Mouse (Mus musculus) cortical plate, adult 2 months (tissue): ENCODE measurements at regions not wholly inside any gene's neighbourhood (a gene's known extent, or its start where the extent isn't known, plus 50 kb on each side); places are given as distances from the start of the nearest gene placed in this dataset.

Experiments used
- H3K27ac ChIP-seq: fragments of 200-500 bp; 2 replicates; pipeline ENCODE4 v1.5.1; 2012; ENCODE audit warnings: low read length, control low read depth, inconsistent platforms; ENCODE audit not compliant: insufficient read depth
- H3K4me1 ChIP-seq: fragments of 200-500 bp; 2 replicates; pipeline ENCODE4 v1.6.1; 2011; ENCODE audit warnings: low read length; ENCODE audit not compliant: control insufficient read depth, insufficient read depth
- H3K4me3 ChIP-seq: fragments of 200-500 bp; 2 replicates; pipeline ENCODE4 v1.5.1; 2011; ENCODE audit warnings: mild to moderate bottlenecking, low read length, control low read depth; ENCODE audit not compliant: insufficient read depth
- CTCF ChIP-seq: fragments of 200-500 bp; IDR thresholded peaks from 2 replicates; pipeline ENCODE4 v1.5.1; 2011; ENCODE audit warnings: mild to moderate bottlenecking, control low read depth, low read length; ENCODE audit not compliant: insufficient read depth; ENCODE audit errors: extremely low read depth
- POLR2A ChIP-seq: fragments of 200-500 bp; IDR thresholded peaks from 2 replicates; pipeline ENCODE4 v1.6.1; 2011; ENCODE audit warnings: mild to moderate bottlenecking, low read length, control low read depth; ENCODE audit not compliant: insufficient read depth; ENCODE audit errors: extremely low read depth

GRCm38 (mm10) chr4:10209324-10209923 lies 664.9 kb upstream of the 2610301B20Rik start:
- Histone ChIP-seq H3K4me1 (no peaks in the 10 kb centered on the region), H3K27ac (no peak overlapping the region), H3K4me3 (no peak overlapping the region)
- TF ChIP-seq POLR2A, result no peak
- no peak for TF ChIP-seq CTCF

- Histone ChIP-seq H3K27ac (no peak overlapping the region), H3K4me1 (no peaks in the 10 kb centered on the region), H3K4me3 (no peak overlapping the region)
- TF ChIP-seq CTCF (no peak), POLR2A (no peak)
Observed at GRCm38 (mm10) chr4:10211303-10211702, 663.0 kb upstream of the 2610301B20Rik start.

GRCm38 (mm10) chr4:10235324-10235723 lies 639.0 kb upstream of the 2610301B20Rik start:
- no peak overlapping the region for H3K27ac ChIP-seq
- no peak for TF ChIP-seq CTCF
- TF ChIP-seq POLR2A, result no peak
- no peak overlapping the region for H3K4me3 ChIP-seq
- no peaks in the 10 kb centered on the region for H3K4me1 ChIP-seq

GRCm38 (mm10) chr4:10242117-10242516 lies 632.2 kb upstream of the 2610301B20Rik start:
- Histone ChIP-seq H3K4me3 (no peak overlapping the region), H3K4me1 (no peaks in the 10 kb centered on the region), H3K27ac (no peak overlapping the region)
- TF ChIP-seq POLR2A, result no peak
- TF ChIP-seq CTCF, result no peak

GRCm38 (mm10) chr4:10242909-10243308 lies 631.4 kb upstream of the 2610301B20Rik start:
- H3K4me3 ChIP-seq, result no peak overlapping the region
- TF ChIP-seq POLR2A, result no peak
- no peaks in the 10 kb centered on the region for H3K4me1 ChIP-seq

GRCm38 (mm10) chr4:10254029-10254690 lies 620.1 kb upstream of the 2610301B20Rik start:
- no peak overlapping the region for H3K27ac ChIP-seq
- TF ChIP-seq POLR2A (no peak), CTCF (no peak)
- H3K4me1 ChIP-seq, result no peaks in the 10 kb centered on the region
- H3K4me3 ChIP-seq, result no peak overlapping the region

More at GRCm38 (mm10) chr4:10242909-10243308, 631.4 kb upstream of the 2610301B20Rik start:
- no peak overlapping the region for H3K27ac ChIP-seq

DNA sequence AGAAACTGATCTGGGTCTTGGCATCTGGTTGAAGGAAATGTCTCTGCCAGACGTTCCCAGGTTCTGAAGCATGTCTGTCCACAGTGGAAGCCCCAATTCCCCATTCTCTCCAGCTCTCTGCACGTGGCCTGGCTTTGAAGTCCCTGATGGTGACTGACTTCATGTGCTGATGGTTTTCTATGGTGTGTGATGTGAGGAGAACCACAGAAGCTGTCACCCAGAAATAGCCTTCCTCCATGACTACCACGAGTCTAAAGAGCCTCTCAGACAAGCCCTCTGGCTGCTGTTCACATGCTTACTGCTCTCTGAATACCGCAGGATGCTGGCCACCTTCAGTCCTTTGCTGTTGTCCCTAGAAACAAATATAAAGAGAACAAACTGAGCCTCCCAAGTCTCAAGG lies 616.8 kb upstream of the 2610301B20Rik start:
- no peaks in the 10 kb centered on the region for H3K4me1 ChIP-seq
- TF ChIP-seq POLR2A, result no peak
- no peak for TF ChIP-seq CTCF
- H3K27ac ChIP-seq, result no peak overlapping the region
- no peak overlapping the region for H3K4me3 ChIP-seq

DNA sequence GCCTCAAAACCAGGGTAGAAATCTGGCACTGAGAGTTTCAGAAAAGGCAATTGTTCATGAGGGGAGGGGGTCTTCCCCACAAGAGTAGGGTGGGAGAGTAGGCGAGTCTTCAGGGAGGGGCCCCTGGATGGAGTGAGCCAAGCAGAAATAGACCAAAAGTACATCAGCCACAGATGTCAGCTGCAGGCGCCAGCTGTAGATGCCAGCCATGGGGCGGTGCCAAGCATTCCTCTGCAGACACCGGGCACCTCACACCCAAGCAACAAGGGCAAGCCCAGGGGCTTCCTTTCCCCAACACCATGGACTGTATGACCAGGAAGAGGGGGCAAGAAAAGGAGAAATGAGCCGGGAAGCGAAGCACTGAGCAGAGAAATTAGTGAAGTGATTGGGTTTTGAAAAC lies 613.9 kb upstream of the 2610301B20Rik start:
- H3K4me1 ChIP-seq, result no peaks in the 10 kb centered on the region
- H3K27ac ChIP-seq, result no peak overlapping the region
- no peak overlapping the region for H3K4me3 ChIP-seq
- TF ChIP-seq CTCF (no peak), POLR2A (no peak)

DNA sequence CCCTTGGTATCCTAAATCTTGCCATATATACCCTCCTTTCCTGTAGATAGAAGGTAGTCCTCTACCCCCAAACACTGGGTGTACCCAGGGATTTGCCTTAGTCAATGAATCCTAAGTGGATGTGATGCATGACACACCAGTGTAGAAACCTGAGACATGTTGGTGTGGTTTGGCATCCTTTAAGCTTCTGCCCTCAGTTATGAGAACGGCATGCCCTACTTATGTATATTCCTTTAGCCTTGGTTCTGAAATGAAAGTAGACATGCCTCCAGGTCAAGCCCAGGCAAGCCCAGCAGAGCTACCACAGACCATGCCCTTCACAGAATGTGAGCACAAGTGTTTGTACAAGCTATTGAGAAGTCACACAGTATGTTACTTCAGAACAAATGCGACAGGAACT lies 608.4 kb upstream of the 2610301B20Rik start:
- TF ChIP-seq POLR2A, result no peak
- Histone ChIP-seq H3K4me1 (no peaks in the 10 kb centered on the region), H3K4me3 (no peak overlapping the region), H3K27ac (no peak overlapping the region)

DNA sequence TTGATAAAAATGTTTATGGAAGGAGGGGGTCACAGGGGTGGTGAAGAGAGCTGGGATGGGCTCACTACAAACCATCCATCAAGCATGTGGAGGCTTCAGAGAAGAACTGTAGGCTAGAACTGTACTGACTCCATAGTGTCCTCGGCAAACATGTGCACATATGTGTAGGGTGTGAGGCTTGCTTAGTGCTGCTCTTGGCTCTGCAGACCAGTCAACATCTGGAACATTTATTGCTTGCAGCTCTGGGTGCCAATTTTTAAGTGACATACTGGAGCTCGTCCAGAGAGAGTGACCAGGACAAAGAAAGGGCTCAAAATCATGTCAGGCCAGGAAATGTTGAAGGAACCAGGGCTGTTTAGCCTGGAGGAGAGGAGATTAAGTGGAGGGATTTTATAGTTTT lies 588.7 kb upstream of the 2610301B20Rik start:
- Histone ChIP-seq H3K4me1 (no peaks in the 10 kb centered on the region), H3K4me3 (no peak overlapping the region), H3K27ac (no peak overlapping the region)
- TF ChIP-seq CTCF, result no peak
- no peak for TF ChIP-seq POLR2A

- H3K4me3 ChIP-seq, result no peak overlapping the region
- H3K27ac ChIP-seq, result no peak overlapping the region
- no peaks in the 10 kb centered on the region for H3K4me1 ChIP-seq
- TF ChIP-seq POLR2A, result no peak
- no peak for TF ChIP-seq CTCF
Observed at GRCm38 (mm10) chr4:10290326-10290725, 584.0 kb upstream of the 2610301B20Rik start.
